Mouse (Mus musculus) layer of hippocampus, postnatal 25 days (tissue): ENCODE data around the gene Glp1r. TPM values are rescaled to one million over a fixed set of nuclear protein-coding genes. Genes with fewer than 3 reads are reported as not detected.
A peak's percentile ranks its signal among the peaks of the same experiment; 100 is the strongest.

Source experiments
- DNase-seq, 2 experiments: peaks; one replicate each; pipeline ENCODE4 v3.0.0; 2022; ENCODE audit warnings: mixed read lengths in 2 of 2, low spot score in 1 of 2; ENCODE audit errors: extremely low spot score in 1 of 2
- total RNA-seq, 2 experiments: library from RNA; stranded (reverse); gene quantifications; 2 replicates each; pipeline ENCODE4 v1.2.3; 2021

Gene Glp1r
- 1 to 10 TPM; 2.5 to 2.7 TPM for total RNA-seq

- no peak for DNase-seq
Measured at GRCm38 (mm10) chr17:30901627-30902026, at the start of gene Glp1r. Glp1r (plus strand) TSS chr17:30901817.

DNA sequence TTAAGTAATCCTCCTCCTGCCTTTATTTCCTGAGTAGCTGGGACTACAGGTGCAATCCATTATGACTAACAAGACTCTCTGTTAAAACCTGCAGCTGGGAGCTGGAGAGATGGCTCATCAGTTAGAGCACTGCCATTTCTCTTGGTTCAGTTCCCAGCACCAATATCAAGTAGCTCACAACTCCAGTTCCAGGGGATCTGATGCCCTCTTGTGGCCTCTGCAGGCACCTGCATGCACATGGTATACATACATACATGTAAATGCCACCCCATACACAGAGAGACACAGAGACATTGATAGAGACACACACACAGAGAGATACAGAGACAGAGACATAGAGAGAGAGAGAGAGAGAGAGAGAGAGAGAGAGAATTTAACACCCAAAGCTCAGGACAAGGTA lies 49.3 kb upstream of the Glp1r start:
- DNase-seq = no peak

DNA sequence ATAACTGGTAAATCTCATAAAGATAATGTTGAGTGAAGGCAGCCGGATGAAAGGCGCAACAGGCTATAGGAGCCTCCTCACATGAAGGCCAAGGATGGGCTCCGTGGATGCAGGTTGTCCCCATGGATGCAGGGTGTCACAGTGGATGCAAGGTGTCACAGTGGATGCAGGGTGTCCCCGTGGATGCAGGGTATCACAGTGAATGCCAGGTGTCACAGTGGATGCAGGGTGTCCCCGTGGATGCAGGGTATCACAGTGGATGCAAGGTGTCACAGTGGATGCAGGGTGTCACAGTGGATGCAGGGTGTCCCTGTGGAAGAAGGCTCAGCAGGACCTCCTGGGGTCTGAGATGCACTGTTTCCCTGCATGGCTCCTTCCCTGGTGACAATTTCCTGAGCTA lies 44.3 kb upstream of the Glp1r start:
- DNase-seq = no peak

DNA sequence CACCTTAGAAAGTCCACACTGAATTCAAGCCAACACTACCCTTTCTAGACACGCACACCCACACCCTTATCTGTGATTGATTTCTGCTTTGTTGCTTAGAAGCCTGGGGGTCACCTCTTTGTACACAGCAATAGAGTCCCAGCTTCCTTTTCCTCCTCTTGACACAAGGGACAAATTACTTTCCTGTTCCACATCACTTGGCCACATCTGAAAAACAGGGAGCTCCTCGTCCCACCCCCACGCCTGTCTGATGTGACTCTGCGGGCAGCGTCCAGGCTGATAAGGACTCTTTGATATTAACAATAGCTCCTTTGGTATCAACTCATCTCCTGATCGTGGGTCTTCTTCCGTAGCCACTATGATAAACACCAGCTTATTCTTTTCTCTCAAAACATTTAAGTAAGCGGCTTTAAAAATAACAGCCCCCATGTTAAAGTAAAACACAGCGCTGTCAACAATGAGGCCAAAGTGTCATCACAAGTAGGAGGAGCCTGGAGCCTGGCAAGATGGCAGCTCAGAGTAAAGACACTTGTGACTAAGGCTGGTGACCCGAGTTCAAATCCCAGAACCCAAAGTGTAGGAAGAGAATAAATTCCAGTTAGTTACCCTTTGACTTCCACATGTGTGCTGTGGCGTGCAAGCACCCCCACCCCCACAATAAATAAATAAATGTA lies 42.9 kb upstream of the Glp1r start:
- DNase-seq = no peak

GRCm38 (mm10) chr17:30859989-30860585 lies 41.5 kb upstream of the Glp1r start:
- no peak for DNase-seq

- DNase-seq = no peak
Measured at GRCm38 (mm10) chr17:30860606-30861005, 41.0 kb upstream of the Glp1r start.

DNA sequence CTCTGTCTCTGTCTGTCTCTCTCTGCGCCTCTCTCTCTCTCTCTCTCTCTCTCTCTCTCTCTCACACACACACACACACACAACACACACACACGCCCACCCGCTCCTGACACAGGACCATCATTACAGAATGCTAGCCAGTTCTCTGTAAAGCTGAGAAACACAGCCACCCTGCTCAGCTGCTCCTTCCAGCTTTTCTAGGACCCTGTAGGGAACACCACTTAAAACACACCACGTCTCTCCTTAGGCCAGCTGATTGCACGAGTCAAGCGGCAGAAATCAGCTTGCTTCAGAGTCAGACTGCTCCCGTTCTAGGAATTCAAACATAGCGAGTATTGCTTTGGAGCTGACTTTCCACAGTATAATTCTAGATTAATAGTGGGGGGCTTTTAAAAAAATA lies 35.3 kb upstream of the Glp1r start:
- no peak for DNase-seq

GRCm38 (mm10) chr17:30866966-30867365 lies 34.7 kb upstream of the Glp1r start:
- DNase-seq = peak in 1 of 2 experiments; percentile 26

GRCm38 (mm10) chr17:30871040-30871439 lies 30.6 kb upstream of the Glp1r start:
- DNase-seq = no peak

GRCm38 (mm10) chr17:30874276-30874675 lies 27.3 kb upstream of the Glp1r start:
- no peak for DNase-seq

- no peak for DNase-seq
Measured at GRCm38 (mm10) chr17:30877456-30877855, 24.2 kb upstream of the Glp1r start.

GRCm38 (mm10) chr17:30878626-30879025 lies 23.0 kb upstream of the Glp1r start:
- no peak for DNase-seq

GRCm38 (mm10) chr17:30880391-30880790 lies 21.2 kb upstream of the Glp1r start:
- DNase-seq = no peak

DNA sequence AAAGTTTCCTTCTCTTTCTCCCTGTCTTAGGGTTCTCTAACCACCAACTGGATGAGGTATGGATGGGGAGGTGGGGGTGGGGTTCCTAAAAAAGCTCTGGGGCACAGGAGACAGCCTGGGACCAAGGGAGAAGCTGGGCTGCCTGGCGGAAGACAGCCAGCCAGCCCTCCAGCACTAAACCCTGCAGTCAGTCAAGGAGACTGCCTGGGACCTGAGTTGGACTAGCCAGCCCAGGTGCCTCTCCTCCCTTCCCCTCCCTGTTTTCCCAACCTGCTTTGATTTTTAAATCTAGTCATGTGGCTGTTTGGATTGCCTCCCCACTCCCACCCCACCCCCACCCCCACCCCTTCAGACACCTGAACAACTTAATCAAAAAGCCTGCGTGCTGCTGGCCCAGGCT lies 20.6 kb upstream of the Glp1r start:
- no peak for DNase-seq

- no peak for DNase-seq
Measured at GRCm38 (mm10) chr17:30882206-30882605, 19.4 kb upstream of the Glp1r start.

DNA sequence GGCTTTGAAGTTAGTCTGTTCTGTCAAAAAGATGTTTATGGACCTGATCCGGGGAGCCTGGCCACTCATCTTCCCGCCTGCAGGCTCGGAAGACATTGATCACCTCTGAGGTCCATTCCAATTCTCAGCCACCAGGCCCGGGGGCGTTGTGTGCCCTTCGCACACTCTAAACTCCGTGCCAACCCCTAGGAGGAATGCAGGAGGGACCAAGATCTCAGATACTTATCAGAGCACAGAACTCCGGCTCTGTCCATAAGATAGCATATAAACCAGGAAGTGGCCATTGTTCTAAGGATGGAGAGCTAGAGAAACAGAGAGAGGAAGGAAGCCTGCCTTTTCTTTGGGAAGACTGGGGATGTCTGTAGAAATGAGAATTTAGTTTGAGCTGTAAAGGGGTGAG lies 18.1 kb upstream of the Glp1r start:
- no peak for DNase-seq

GRCm38 (mm10) chr17:30892086-30892485 lies 9.5 kb upstream of the Glp1r start:
- DNase-seq = no peak

DNA sequence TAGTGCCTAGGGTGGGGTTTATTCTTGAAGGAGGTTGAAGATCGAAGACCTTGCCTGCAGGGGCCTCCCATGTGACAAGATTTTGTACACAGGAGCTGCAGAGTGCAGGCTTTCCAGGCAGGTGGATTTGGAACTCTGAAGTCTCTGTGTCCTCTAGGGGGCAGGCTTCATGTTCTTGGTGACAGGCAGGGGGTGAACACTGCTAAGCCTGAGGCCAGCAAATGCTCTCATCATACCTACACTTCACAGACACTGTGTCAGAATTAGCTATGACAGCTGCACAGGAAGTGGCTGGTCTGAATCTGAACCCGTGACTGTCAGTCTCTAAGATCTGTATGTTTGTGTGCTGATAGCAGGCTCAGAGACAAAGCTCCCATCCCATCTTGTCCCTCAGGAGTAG lies 8.9 kb upstream of the Glp1r start:
- peak in 1 of 2 experiments; percentile 29 for DNase-seq

- DNase-seq = no peak
Measured at GRCm38 (mm10) chr17:30897075-30897474, 4.5 kb upstream of the Glp1r start.

- DNase-seq = no peak
Measured at GRCm38 (mm10) chr17:30904096-30904495, 2.5 kb downstream of the Glp1r start.

DNA sequence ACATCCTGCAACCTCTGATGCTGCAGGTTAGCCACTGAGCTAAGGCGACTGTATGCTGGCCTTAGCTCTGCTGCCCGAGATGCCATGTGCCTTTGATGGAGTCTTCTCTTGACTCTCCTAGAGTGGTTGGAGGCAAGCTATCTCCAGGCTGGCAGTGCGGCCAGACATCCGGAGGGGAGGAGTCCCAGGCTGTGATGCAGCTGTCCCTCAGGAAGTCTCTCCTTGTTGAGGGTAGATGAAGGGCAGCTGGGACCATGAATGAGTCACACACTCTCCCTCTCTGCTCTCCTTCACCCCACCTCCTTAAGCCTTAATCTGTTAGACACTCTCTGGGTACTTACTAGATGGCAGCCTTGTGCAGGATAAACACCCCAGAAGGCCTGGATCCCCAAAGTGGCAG lies 6.0 kb downstream of the Glp1r start:
- DNase-seq = no peak
